Mouse (Mus musculus) intestine, embryonic 15.5 days (tissue): ENCODE data around the gene Bsg. TPM values are rescaled to one million over a fixed set of nuclear protein-coding genes. Genes with fewer than 3 reads are reported as not detected.

Experiments
- ATAC-seq: fragments of 200-750 bp; cut with Nextera tagmentation; 2 replicates; pipeline ENCODE4 v1.8.0; 2017; ENCODE audit warnings: moderate TSS enrichment, moderate library complexity
- H3K27ac ChIP-seq: fragments of 300-500 bp; sonication (generic); 2 replicates; pipeline ENCODE4 v1.5.1; 2015; ENCODE audit warnings: mild to moderate bottlenecking, inconsistent platforms
- H3K27me3 ChIP-seq: fragments of 300-500 bp; sonication (generic); replicated peaks from 2 replicates; pipeline ENCODE4 v1.6.1; 2015; ENCODE audit warnings: inconsistent platforms
- H3K36me3 ChIP-seq: fragments of 300-500 bp; sonication (generic); 2 replicates; pipeline ENCODE4 v1.6.1; 2015; ENCODE audit warnings: inconsistent platforms
- H3K4me1 ChIP-seq: fragments of 300-500 bp; sonication (generic); replicated peaks from 2 replicates; pipeline ENCODE4 v1.6.1; 2015; ENCODE audit warnings: inconsistent platforms
- H3K4me2 ChIP-seq: fragments of 300-500 bp; sonication (generic); replicated peaks from 2 replicates; pipeline ENCODE4 v1.6.1; 2015; ENCODE audit warnings: mild to moderate bottlenecking, inconsistent platforms
- H3K4me3 ChIP-seq: fragments of 300-500 bp; sonication (generic); replicated peaks from 2 replicates; pipeline ENCODE4 v1.5.1; 2015; ENCODE audit warnings: inconsistent platforms
- H3K9ac ChIP-seq: fragments of 300-500 bp; sonication (generic); 2 replicates; pipeline ENCODE4 v1.6.1; 2015; ENCODE audit warnings: inconsistent platforms
- H3K9me3 ChIP-seq: fragments of 300-500 bp; sonication (generic); 2 replicates; pipeline ENCODE4 v1.6.1; 2016; ENCODE audit warnings: inconsistent platforms
- WGBS: fragments of 180-500 bp; shearing (Covaris S2); methylation state at CpG from one replicate; pipeline ENCODE4 v1.1.7; 2015; 5-methylcytosine and 5-hydroxymethylcytosine counted together
- polyA plus RNA-seq: library from polyadenylated mRNA; unstranded; fragments of >200 nt; fragmentation: Nextera tagmentation; extraction: Ambion mirVana; gene quantifications from 2 replicates; pipeline ENCODE4 v1.2.1, GENCODE M21; 2015

Bsg gene
- polyA plus RNA-seq, 1 experiment from 2014 or later, result 1,119 TPM

- WGBS, result 29% methylated on average over 15 of the region's 15 CpGs
- Histone ChIP-seq H3K9me3 (no peaks in the 10 kb centered on the region), H3K9ac (peak overlapping the region; percentile 75), H3K27me3 (no peaks in the 10 kb centered on the region), H3K4me1 (peaks cover 19% of the 10 kb centered on the region), H3K4me2 (peak overlapping the region; percentile 74), H3K27ac (peak overlapping the region; percentile 90), H3K36me3 (no peaks in the 10 kb centered on the region), H3K4me3 (peak overlapping the region; percentile 87)
- ATAC-seq, result peak; percentile 27
Measured at GRCm38 (mm10) chr10:79670071-79670888, 34.0 kb upstream of the Bsg start.

GRCm38 (mm10) chr10:79671396-79672087, 32.7 kb upstream of the Bsg start:
- peak overlapping the region; percentile 74 for H3K4me2 ChIP-seq
- H3K4me1 ChIP-seq, result peaks cover 19% of the 10 kb centered on the region
- no peaks in the 10 kb centered on the region for H3K36me3 ChIP-seq
- H3K9ac ChIP-seq, result no peak overlapping the region
- ATAC-seq, result no peak
- H3K4me3 ChIP-seq, result peak overlapping the region; percentile 4; the same call in 1 of the 2 replicates
- 32% methylated on average over 6 of the region's 6 CpGs for WGBS
- no peaks in the 10 kb centered on the region for H3K9me3 ChIP-seq
- no peaks in the 10 kb centered on the region for H3K27me3 ChIP-seq
- peak overlapping the region; percentile 65 for H3K27ac ChIP-seq

DNA sequence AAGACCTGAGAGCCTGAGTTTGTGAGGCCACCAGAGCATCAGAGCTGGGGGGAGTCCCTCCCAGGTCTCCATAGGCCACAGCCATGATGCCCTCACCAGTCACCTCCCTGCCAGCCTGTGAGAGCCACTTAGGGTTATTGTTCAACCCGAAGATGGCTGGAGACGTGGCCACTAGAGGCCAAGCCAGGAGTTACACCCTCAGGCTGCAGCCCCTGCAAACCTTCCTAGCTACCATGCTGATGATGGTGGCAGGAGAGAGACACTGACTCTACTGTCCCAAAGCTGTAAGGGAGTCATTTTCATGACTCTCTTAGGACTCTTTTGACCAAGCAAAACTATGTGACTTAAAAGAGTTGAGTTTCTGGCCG, 32.2 kb upstream of the Bsg start:
- H3K4me3 ChIP-seq, result no peak overlapping the region
- H3K27me3 ChIP-seq, result no peaks in the 10 kb centered on the region
- H3K36me3 ChIP-seq, result no peaks in the 10 kb centered on the region
- peaks cover 19% of the 10 kb centered on the region for H3K4me1 ChIP-seq
- H3K4me2 ChIP-seq, result peak overlapping the region; percentile 74; the same call in 1 of the 2 replicates
- H3K9ac ChIP-seq, result no peak overlapping the region
- H3K27ac ChIP-seq, result peak overlapping the region; percentile 65; the same call in 1 of the 2 replicates
- ATAC-seq, result no peak
- H3K9me3 ChIP-seq, result no peaks in the 10 kb centered on the region
- 51% methylated on average over 3 of the region's 3 CpGs for WGBS

GRCm38 (mm10) chr10:79673054-79673453, 31.2 kb upstream of the Bsg start:
- Histone ChIP-seq H3K9ac (no peak overlapping the region), H3K27me3 (no peaks in the 10 kb centered on the region), H3K4me1 (peaks cover 19% of the 10 kb centered on the region), H3K4me2 (no peak overlapping the region), H3K9me3 (no peaks in the 10 kb centered on the region), H3K4me3 (no peak overlapping the region), H3K36me3 (no peaks in the 10 kb centered on the region), H3K27ac (no peak overlapping the region)
- ATAC-seq, result no peak
- 92% methylated on average over 3 of the region's 3 CpGs for WGBS

GRCm38 (mm10) chr10:79675346-79676035, 28.8 kb upstream of the Bsg start:
- Histone ChIP-seq H3K36me3 (no peaks in the 10 kb centered on the region), H3K4me1 (peaks cover 16% of the 10 kb centered on the region), H3K9ac (no peak overlapping the region), H3K9me3 (no peaks in the 10 kb centered on the region), H3K27ac (no peak overlapping the region), H3K27me3 (no peaks in the 10 kb centered on the region), H3K4me2 (no peak overlapping the region), H3K4me3 (no peak overlapping the region)
- no peak for ATAC-seq
- 63% methylated on average over 44 of the region's 44 CpGs for WGBS

GRCm38 (mm10) chr10:79680606-79681495, 23.4 kb upstream of the Bsg start:
- Histone ChIP-seq H3K27me3 (no peaks in the 10 kb centered on the region), H3K4me1 (peaks cover 24% of the 10 kb centered on the region), H3K9ac (peak overlapping the region; percentile 80), H3K27ac (peak overlapping the region; percentile 65), H3K9me3 (no peaks in the 10 kb centered on the region), H3K4me3 (peak overlapping the region; percentile 72), H3K4me2 (peak overlapping the region; percentile 68), H3K36me3 (peaks cover 11% of the 10 kb centered on the region)
- WGBS, result 26% methylated on average over 11 of the region's 11 CpGs
- ATAC-seq, result peak; percentile 24

DNA sequence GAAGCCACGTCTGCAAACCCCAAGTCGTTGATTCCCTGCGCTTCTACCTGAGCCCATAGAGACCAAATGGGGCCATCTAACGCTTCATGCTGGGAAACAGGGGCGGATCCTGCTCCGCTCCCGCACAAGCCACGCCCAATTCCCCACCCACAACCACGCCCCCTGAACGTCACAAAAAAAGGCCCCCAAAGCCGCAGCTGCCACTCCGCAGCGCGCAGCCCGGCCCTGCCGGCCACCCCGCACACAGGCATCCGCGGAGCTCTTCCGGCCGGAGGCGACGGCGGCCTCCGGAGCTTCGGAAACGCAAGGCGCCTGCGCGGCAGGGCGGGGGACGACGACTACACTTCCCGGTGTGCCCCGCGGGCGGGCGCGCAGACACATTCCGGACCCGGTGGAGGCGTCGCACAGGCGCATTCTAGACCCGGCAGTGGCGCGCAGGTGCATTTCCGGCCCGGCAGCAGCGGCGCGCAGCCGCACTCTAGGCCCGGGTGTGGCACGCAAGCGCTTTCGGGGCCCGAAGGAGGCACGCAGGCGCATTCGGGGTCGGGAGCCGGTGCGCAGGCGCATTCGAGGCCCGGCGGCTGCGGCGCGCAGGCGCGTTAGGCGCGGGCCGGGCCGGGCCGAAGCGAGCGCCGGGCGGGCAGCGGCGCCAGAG, 22.6 kb upstream of the Bsg start, which contains the start of gene Cdc34:
Gene Cdc34, plus strand, starts transcription at position 605 of the 655 bp plus-strand sequence.
- Histone ChIP-seq H3K9me3 (no peaks in the 10 kb centered on the region), H3K36me3 (peaks cover 18% of the 10 kb centered on the region), H3K27ac (peak within 1 kb of the TSS; percentile 74), H3K4me1 (peaks cover 24% of the 10 kb centered on the region), H3K9ac (peak within 1 kb of the TSS; percentile 80), H3K4me2 (peak within 1 kb of the TSS; percentile 84), H3K27me3 (no peaks in the 10 kb centered on the region), H3K4me3 (peak within 1 kb of the TSS; percentile 72)
- ATAC-seq, result peak; percentile 95
- WGBS, result under 1% methylated on average over 84 of the region's 84 CpGs

GRCm38 (mm10) chr10:79682551-79682915, 21.8 kb upstream of the Bsg start:
- peaks cover 24% of the 10 kb centered on the region for H3K4me1 ChIP-seq
- WGBS, result under 1% methylated on average over 10 of the region's 10 CpGs
- H3K27me3 ChIP-seq, result no peaks in the 10 kb centered on the region
- peak overlapping the region; percentile 84 for H3K4me2 ChIP-seq
- no peaks in the 10 kb centered on the region for H3K9me3 ChIP-seq
- H3K36me3 ChIP-seq, result peaks cover 26% of the 10 kb centered on the region
- peak overlapping the region; percentile 72 for H3K4me3 ChIP-seq
- ATAC-seq, result peak; percentile 3; the same call in 1 of the 2 replicates
- H3K9ac ChIP-seq, result peak overlapping the region; percentile 80
- H3K27ac ChIP-seq, result peak overlapping the region; percentile 74

DNA sequence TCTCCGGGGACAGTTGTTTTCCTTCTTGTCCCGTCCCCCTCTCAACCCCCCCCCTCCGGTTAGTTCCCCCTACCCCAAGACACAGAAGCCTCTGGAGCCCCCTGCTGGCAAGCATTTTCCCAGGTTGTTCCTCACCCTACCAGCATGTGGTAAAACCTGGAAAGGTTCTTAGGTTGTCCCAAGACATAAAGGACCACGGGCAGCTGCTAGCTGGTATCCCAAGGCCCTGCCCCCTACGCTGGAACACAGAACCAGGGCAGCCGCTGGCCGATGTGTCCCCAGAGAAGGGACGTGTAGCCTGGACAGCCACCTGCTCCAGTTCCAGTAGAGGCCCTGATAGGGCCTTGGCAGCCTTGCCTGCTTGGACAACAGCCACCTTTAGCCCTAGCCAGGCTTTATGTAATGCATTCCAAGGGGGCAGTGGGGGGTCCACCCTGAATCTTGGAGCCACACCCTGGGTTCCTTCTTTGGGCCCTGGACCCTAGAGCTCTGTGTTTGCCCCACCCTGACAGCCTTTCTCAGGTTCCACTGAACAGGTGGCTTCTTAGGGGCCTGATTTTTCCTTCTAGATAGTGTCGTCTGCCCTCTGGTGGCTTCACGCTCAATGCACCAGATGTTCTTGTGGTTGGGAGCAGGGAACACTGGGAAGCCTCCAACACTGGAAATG, 21.2 kb upstream of the Bsg start:
- peaks cover 29% of the 10 kb centered on the region for H3K36me3 ChIP-seq
- H3K4me3 ChIP-seq, result peak overlapping the region; percentile 72
- no peaks in the 10 kb centered on the region for H3K27me3 ChIP-seq
- peaks cover 24% of the 10 kb centered on the region for H3K4me1 ChIP-seq
- 4% methylated on average over 10 of the region's 10 CpGs for WGBS
- peak overlapping the region; percentile 74 for H3K27ac ChIP-seq
- H3K9ac ChIP-seq, result peak overlapping the region; percentile 80
- H3K4me2 ChIP-seq, result peak overlapping the region; percentile 84
- ATAC-seq, result no peak
- no peaks in the 10 kb centered on the region for H3K9me3 ChIP-seq

DNA sequence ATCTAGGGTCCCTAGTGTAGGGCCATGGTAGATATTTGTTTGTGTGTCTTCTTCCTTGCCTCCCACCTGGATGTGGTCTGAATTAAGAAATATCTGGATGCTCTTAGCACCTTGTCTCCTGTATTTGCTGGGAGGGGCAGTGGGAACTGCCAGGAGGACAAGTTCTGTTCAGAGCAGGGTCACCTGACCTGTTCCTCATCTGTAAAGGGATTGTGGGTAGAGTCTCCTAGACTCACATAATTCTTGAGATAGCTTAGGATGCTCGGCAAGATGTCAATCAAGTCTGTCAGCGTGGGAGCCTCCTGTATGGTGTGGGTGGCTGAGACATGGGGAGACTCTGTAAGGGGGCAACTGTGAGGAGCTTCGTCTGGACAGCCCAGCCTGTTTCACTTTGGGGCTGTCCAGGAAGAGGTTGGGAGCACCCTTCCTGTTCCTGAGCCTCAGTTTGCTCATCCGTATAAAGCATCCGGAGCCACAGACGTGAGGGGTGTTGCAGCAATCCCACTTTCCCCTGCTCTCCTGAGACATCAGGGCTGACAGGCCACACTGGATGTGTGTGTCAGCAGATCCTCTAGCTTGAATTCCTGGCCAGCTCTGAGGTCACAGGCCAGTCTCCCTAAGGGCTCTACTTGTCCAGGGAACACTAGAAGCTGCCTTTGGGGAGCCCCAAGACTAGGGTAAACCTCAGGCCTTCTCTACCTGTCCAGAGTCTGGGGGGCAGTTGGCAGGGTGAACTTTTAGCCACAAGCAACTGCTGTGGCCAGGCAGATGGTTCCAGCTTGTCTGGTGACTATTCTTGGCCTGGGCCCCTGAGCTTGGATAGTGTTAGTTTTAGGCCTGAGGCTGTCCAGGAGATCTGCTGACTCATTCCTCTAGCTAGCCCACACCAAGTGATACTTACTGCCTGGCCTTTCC, 20.3 kb upstream of the Bsg start:
- no peaks in the 10 kb centered on the region for H3K9me3 ChIP-seq
- WGBS, result 78% methylated on average over 6 of the region's 6 CpGs
- H3K4me3 ChIP-seq, result peak overlapping the region; percentile 72
- peak overlapping the region; percentile 84 for H3K4me2 ChIP-seq
- no peak overlapping the region for H3K27ac ChIP-seq
- ATAC-seq, result no peak
- H3K9ac ChIP-seq, result peak overlapping the region; percentile 80
- peaks cover 24% of the 10 kb centered on the region for H3K4me1 ChIP-seq
- peaks cover 39% of the 10 kb centered on the region for H3K36me3 ChIP-seq
- no peaks in the 10 kb centered on the region for H3K27me3 ChIP-seq
